Mouse (Mus musculus) hindbrain, embryonic 10.5 days (tissue): ENCODE results near the gene Zc3h12a. TPM values are rescaled to one million over a fixed set of nuclear protein-coding genes. Genes with fewer than 3 reads are reported as not detected.

Experiments
- DNase-seq: peaks from one replicate; pipeline ENCODE4 v3.0.0-alpha.2; 2017; ENCODE audit warnings: low spot score
- H3K27ac ChIP-seq: fragments of 300-500 bp; sonication (generic); 2 replicates; pipeline ENCODE4 v1.5.1; 2016; ENCODE audit warnings: mild to moderate bottlenecking, moderate library complexity
- H3K27me3 ChIP-seq: fragments of 300-500 bp; sonication (generic); 2 replicates; pipeline ENCODE4 v1.6.1; 2016; ENCODE audit warnings: mild to moderate bottlenecking; ENCODE audit not compliant: poor library complexity, insufficient read depth, severe bottlenecking
- H3K36me3 ChIP-seq: fragments of 300-500 bp; sonication (generic); 2 replicates; pipeline ENCODE4 v1.6.1; 2016; ENCODE audit warnings: mild to moderate bottlenecking, moderate library complexity
- H3K4me1 ChIP-seq: fragments of 300-500 bp; sonication (generic); replicated peaks from 2 replicates; pipeline ENCODE4 v1.6.1; 2016; ENCODE audit warnings: mild to moderate bottlenecking
- H3K4me3 ChIP-seq: fragments of 300-500 bp; sonication (generic); 2 replicates; pipeline ENCODE4 v1.5.1; 2016; ENCODE audit warnings: mild to moderate bottlenecking, moderate library complexity
- H3K9me3 ChIP-seq: fragments of 300-500 bp; sonication (generic); 2 replicates; pipeline ENCODE4 v1.6.1; 2016; ENCODE audit warnings: mild to moderate bottlenecking, moderate library complexity
- WGBS: fragments of 180-500 bp; shearing (Covaris S2); methylation state at CpG from one replicate; pipeline ENCODE4 v1.1.7; 2016; 5-methylcytosine and 5-hydroxymethylcytosine counted together
- polyA plus RNA-seq: library from polyadenylated mRNA; unstranded; fragments of >200 nt; fragmentation: Nextera tagmentation; extraction: Ambion mirVana; gene quantifications from 2 replicates; pipeline ENCODE4 v1.2.1, GENCODE M21; 2016

Zc3h12a gene
- polyA plus RNA-seq, 1 experiment from 2014 or later = 0.65 TPM

DNA sequence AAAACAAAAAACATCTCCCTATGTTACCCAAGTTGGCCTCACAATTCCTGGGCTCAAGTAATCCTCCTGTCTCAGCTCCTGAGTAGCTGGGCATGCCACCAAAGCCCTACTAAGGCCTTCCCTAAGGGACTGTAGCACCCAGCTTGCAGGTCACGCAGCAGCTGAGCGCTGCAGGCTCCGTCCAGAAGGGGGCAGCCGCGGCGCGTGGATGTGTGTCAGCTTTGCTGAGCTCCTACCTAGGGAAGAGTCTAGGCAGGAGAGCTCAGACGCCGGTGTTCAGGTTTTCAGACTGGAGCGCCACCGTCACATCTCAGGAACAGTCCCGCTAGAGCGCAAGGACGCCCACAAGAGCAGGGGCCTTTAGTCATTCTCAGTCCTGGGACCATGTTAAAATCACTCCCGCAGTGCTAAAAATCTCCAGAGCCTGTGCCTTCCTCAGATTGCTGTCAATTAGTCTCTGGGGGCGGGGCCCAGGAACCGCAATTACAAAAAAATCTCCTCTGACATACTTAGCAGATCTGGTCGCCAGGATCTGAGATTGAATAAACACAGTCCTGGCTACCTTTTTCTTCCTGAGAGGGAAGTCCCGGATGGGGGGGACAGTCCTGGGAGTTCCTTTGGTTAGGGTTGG is 32.8 kb upstream of the Zc3h12a start:
- no peaks in the 10 kb centered on the region for H3K36me3 ChIP-seq
- H3K4me1 ChIP-seq = peaks cover 18% of the 10 kb centered on the region; the same call in 1 of the 2 replicates
- peak overlapping the region; percentile 30 for H3K4me3 ChIP-seq
- no peak overlapping the region for H3K27ac ChIP-seq
- WGBS = 8% methylated on average over 19 of the region's 19 CpGs
- DNase-seq = peak; percentile 83
- H3K27me3 ChIP-seq = peaks cover 37% of the 10 kb centered on the region
- no peaks in the 10 kb centered on the region for H3K9me3 ChIP-seq

DNA sequence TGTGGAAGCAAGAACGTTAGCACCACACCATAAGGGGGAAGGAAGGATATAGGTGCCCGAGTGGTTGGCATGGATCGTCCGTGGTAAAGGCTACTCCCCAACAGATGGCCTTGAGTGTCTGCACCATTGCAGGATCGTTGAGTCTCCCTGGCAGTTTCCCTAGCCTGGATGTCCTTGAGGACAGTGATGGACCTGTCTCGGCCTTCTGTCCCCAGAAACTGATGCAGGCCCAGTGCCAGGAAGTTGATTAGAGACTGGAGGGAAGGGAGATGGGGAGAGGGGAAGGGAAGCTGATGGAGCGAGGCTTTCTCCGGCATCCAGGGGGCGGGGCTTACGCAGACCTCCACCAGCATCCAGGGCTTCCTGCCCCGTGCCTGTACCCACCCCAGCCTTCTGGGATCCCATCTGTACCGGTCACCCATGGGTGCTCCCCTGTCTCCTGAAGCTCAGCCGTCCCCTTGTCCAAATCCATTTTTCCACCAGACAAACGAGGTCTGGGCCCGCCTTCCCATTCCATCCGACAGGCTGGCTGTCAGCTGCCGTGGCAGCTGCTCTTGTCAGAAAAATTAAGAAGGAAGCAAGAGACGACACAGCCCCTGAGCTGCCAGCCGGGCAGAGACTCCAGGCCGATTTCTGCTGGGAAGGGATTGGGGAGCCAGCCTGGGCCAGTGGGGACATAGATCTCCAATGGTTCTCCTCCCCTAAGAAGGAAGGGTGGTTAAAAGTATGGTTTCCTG is 31.1 kb upstream of the Zc3h12a start:
- Histone ChIP-seq H3K36me3 (no peaks in the 10 kb centered on the region), H3K4me1 (peaks cover 21% of the 10 kb centered on the region; the same call in 1 of the 2 replicates), H3K27ac (no peak overlapping the region), H3K4me3 (no peak overlapping the region), H3K27me3 (peaks cover 32% of the 10 kb centered on the region), H3K9me3 (no peaks in the 10 kb centered on the region)
- WGBS = 67% methylated on average over 20 of the region's 20 CpGs
- no peak for DNase-seq

DNA sequence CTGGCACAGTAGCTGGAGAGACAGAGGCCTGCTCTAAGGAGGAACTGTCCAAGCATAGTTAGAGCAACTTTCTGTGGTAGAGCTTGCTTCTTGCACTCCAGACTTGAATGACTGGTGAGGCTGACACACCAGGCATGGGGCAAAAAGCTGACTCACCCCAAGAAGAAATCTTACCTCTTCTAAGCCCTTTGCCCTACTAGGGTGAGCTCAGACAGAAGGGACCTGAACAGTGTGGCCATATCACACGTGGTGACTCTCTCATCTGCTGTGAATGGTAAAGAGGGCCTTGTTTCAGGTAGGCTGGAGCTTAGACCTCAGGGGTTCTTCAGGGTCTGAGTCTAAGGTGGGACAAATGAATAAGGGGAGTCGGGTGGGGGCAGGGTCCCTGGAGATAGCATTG is 30.4 kb upstream of the Zc3h12a start:
- DNase-seq = no peak
- Histone ChIP-seq H3K4me1 (peaks cover 21% of the 10 kb centered on the region; the same call in 1 of the 2 replicates), H3K27ac (no peak overlapping the region), H3K9me3 (no peaks in the 10 kb centered on the region), H3K4me3 (no peak overlapping the region), H3K27me3 (peaks cover 27% of the 10 kb centered on the region), H3K36me3 (no peaks in the 10 kb centered on the region)
- WGBS = 84% methylated on average over 2 of the region's 2 CpGs

DNA sequence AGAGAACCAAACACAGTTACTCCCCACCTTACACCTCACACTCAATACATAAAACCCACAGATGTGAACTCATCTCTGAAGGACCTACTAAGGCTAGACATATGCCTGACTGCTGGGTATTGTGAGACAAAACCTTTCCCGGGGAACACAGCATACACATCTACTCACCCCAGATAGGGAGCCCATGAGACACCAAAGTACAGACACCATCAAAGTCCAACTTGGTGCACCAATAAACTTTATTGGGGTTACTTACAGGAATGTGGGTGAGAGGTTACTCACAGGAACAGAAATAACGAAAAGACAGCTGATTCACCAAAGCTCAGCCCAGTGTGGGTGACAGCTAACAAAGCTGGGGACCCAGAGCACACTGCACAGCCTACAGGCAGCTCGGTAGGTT is 29.7 kb upstream of the Zc3h12a start:
- DNase-seq = no peak
- H3K36me3 ChIP-seq = no peaks in the 10 kb centered on the region
- H3K4me1 ChIP-seq = peaks cover 21% of the 10 kb centered on the region; the same call in 1 of the 2 replicates
- no peaks in the 10 kb centered on the region for H3K9me3 ChIP-seq
- H3K4me3 ChIP-seq = no peak overlapping the region
- peaks cover 19% of the 10 kb centered on the region for H3K27me3 ChIP-seq
- no peak overlapping the region for H3K27ac ChIP-seq
- 81% methylated on average over 3 of the region's 3 CpGs for WGBS

DNA sequence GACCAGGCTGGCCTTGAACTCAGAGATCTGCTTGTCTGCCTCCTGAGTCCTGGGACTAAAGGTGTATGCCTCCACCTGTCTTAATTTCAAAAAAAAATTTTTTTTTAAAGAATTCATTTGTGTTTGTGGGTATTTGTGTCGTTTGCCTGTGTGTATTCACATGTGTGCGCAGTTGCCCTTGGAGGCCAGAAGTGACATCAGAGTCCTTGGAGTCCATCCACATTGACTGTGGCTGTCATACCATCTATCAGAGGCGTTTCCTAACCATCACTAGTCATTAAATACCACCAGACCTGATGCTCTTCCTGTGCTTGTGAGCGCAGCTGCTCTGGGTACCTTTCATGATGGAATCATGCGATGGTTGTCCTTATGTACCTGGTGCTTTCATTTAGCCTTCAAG is 28.0 kb upstream of the Zc3h12a start:
- DNase-seq = no peak
- no peaks in the 10 kb centered on the region for H3K9me3 ChIP-seq
- 92% methylated on average over 5 of the region's 5 CpGs for WGBS
- H3K36me3 ChIP-seq = no peaks in the 10 kb centered on the region
- H3K4me3 ChIP-seq = no peak overlapping the region
- H3K27me3 ChIP-seq = peaks cover 15% of the 10 kb centered on the region
- H3K4me1 ChIP-seq = peaks cover 12% of the 10 kb centered on the region; the same call in 1 of the 2 replicates
- H3K27ac ChIP-seq = no peak overlapping the region

DNA sequence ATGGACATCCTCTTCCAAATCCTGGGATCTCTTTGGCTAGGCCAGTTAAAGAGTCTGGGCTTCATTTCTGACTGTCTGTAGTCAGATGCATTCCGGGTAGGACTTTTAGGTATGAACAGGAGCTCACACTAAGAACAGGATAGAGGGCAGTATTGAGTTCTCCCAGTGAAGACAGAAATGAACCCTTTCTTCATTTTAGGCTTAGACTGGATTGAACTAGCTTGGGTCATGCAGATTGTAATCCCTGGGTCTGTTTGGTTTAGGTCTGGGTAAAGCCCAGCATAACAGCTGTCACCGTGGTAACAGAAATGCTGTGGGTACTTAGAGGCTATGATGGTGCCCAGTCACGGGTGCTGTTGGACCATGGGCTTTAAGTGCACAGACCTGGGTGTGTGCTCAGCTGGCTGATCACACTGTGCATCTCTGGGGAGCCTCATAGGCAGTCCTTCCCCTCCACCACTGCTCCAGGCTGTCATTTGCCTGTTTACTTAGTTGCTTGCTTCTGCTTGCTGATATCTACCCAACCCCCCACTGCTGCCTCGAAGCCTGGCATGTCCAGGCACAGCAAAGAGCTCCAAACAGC is 26.1 kb upstream of the Zc3h12a start:
- Histone ChIP-seq H3K36me3 (no peaks in the 10 kb centered on the region), H3K4me3 (no peak overlapping the region), H3K27me3 (peaks cover 19% of the 10 kb centered on the region), H3K27ac (no peak overlapping the region), H3K4me1 (0 out of 2 replicates have a peak, but pooled peaks cover 12% of the 10 kb centered on the region), H3K9me3 (no peaks in the 10 kb centered on the region)
- DNase-seq = no peak
- 73% methylated on average over 4 of the region's 4 CpGs for WGBS

DNA sequence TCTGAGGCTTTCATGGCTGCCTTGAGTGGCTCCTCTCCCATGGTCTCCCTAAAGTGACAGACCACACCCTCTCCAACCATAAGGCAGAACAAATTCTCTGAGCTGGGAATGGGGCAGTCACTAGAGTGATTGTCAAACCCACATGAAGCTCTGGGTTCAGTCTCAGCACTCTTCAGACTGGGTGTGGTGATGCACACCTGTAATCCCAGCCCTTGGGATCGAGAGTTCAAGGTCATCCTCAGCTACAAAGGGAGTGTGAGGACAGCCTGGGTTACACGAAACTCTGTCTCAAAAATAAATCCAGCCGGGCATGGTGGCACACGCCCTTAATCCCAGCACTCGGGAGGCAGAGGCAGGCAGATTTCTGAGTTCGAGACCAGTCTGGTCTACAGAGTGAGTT is 24.8 kb upstream of the Zc3h12a start:
- peaks cover 19% of the 10 kb centered on the region for H3K27me3 ChIP-seq
- H3K36me3 ChIP-seq = no peaks in the 10 kb centered on the region
- no peak overlapping the region for H3K4me3 ChIP-seq
- H3K4me1 ChIP-seq = 0 out of 2 replicates have a peak, but pooled peaks cover 10% of the 10 kb centered on the region
- DNase-seq = no peak
- peaks cover 7% of the 10 kb centered on the region; the same call in 1 of the 2 replicates for H3K9me3 ChIP-seq
- 90% methylated on average over 6 of the region's 6 CpGs for WGBS
- H3K27ac ChIP-seq = no peak overlapping the region

DNA sequence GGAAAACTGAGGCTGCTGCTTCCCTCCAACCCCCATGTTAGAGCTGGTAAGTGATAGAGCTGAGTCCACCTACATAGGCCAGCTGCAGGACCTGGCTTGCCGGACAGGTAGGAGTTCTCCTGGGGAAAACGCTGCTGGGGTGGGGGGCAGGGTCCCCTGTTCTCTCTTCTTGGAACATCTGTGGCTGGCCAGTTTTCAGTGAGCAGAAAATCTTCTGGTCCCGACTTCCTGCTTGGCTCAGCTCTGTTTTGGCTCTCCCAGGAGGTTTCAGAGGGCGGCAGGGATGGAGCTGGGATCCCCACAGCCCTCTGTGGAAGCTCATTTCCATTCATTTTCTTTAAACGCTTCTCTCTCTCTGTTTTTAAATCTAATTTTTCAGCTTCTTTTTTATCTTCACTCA is 21.8 kb upstream of the Zc3h12a start:
- Histone ChIP-seq H3K27ac (no peak overlapping the region), H3K4me3 (no peak overlapping the region), H3K27me3 (peaks cover 43% of the 10 kb centered on the region), H3K9me3 (peaks cover 7% of the 10 kb centered on the region; the same call in 1 of the 2 replicates), H3K36me3 (no peaks in the 10 kb centered on the region), H3K4me1 (peaks cover 20% of the 10 kb centered on the region)
- WGBS = 46% methylated on average over 5 of the region's 5 CpGs
- no peak for DNase-seq

DNA sequence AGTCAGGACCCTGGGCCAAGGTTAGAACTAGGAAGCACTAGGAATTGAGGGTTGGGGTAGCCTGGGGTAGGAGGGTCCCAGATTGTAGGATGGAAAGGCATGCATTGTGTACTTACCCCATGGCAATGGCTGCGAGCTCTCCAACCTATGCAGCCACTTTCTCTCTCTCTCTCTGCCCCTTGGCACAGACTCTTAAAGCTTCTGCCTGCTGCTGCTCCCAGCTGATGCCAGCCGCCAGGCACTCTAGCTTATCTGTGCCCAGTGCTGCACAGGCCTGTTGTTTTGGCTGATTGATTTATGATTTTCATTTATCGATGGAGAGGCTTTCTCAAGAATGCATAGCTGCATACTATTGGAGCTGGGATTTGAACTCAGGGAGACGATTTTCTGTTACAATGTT is 20.3 kb upstream of the Zc3h12a start:
- Histone ChIP-seq H3K27ac (no peak overlapping the region), H3K9me3 (peaks cover 7% of the 10 kb centered on the region; the same call in 1 of the 2 replicates), H3K4me1 (peaks cover 20% of the 10 kb centered on the region), H3K27me3 (peaks cover 51% of the 10 kb centered on the region), H3K4me3 (no peak overlapping the region), H3K36me3 (no peaks in the 10 kb centered on the region)
- DNase-seq = no peak
- WGBS = 94% methylated on average over 4 of the region's 4 CpGs

DNA sequence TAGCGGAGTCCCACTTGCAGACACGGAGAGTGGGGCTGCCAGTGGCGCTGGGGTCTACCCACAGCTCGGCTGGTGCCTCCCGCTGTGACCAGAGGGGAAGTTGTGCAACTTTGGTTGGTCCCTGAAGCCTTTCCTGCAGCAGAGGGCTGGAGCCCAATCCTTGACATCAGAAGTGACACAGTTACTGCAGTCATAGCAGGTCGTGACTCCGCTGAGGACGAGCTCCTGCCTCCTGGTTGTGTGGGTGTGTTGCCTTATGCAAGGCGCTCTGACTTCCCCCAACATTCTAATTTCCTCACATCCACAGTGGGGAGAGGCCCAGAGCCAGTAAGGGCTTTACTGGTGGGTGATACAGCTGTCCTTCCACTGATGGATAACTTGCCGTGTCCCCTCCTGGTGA is 17.6 kb upstream of the Zc3h12a start:
- DNase-seq = no peak
- peaks cover 7% of the 10 kb centered on the region; the same call in 1 of the 2 replicates for H3K9me3 ChIP-seq
- 28% methylated on average over 10 of the region's 10 CpGs for WGBS

DNA sequence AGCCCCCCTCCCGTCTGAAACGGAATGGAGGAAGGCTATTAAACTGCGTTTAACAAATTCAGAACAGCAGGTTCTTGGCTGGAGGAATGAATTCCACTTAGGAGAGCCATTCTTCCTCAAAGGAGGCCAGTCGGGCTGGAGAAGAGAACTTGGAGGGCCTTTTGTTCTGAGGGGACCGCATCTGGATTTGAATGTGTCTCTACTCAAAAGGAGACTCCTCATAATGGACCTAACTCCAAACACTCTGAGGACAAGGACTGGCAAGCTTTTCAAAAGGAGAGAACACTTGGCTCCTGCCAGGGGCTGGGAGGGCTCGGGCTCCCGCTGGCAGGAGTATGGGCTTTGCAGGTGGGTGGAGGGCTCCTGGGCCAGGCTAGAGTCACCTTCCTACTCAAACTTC is 17.0 kb upstream of the Zc3h12a start:
- 20% methylated on average over 7 of the region's 7 CpGs for WGBS
- Histone ChIP-seq H3K4me1 (peaks cover 14% of the 10 kb centered on the region), H3K36me3 (no peaks in the 10 kb centered on the region), H3K4me3 (no peak overlapping the region), H3K27me3 (peaks cover 32% of the 10 kb centered on the region), H3K27ac (no peak overlapping the region), H3K9me3 (peaks cover 7% of the 10 kb centered on the region; the same call in 1 of the 2 replicates)
- no peak for DNase-seq

More for the DNA sequence above, 17.6 kb upstream of the Zc3h12a start:
- Histone ChIP-seq H3K27ac (no peak overlapping the region), H3K27me3 (peaks cover 35% of the 10 kb centered on the region), H3K36me3 (no peaks in the 10 kb centered on the region), H3K4me3 (no peak overlapping the region), H3K4me1 (peaks cover 17% of the 10 kb centered on the region)

DNA sequence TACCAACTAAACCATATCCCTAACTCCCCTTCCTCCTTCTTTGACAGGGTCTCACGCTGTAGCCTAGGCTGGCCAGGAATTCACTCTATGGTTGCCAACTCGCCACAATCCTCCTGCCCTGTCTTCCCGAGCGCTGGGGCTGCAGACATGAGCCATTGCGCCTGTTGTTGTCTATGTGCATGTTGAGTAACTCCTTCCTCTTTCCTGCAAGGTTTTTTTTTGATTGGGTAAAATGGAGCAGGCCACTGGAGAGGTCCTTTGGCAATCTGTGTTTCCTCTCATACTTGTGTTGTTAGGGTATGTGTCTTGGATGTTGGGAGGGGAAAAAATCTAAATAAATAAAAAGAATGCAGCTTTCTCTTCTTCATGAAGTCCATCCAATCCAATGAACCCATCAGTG is 16.6 kb upstream of the Zc3h12a start:
- no peaks in the 10 kb centered on the region for H3K36me3 ChIP-seq
- peaks cover 7% of the 10 kb centered on the region; the same call in 1 of the 2 replicates for H3K9me3 ChIP-seq
- DNase-seq = no peak
- no peak overlapping the region for H3K4me3 ChIP-seq
- WGBS = 78% methylated on average over 5 of the region's 5 CpGs
- H3K27ac ChIP-seq = no peak overlapping the region
- peaks cover 32% of the 10 kb centered on the region for H3K27me3 ChIP-seq
- peaks cover 14% of the 10 kb centered on the region for H3K4me1 ChIP-seq

DNA sequence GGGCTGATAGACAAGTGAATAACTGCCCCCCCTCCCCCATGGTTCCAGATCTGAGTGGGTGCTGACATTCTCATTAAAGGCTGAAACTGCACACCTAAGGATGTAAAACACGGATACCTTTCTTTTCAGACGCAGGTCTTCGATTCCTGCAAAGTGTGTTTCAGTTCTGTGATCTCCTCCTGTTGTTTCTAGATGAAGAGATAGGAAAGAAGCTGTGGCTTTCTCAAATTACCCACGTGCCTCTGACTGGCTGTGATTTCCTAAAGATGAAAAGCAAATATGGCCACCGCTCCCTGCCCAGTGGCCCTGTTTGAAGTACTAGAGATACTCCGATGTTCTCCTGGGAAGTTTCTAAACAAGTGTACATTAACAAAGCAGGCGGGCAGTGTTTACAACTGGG is 10.7 kb upstream of the Zc3h12a start:
- no peak for DNase-seq
- Histone ChIP-seq H3K27ac (no peak overlapping the region), H3K36me3 (no peaks in the 10 kb centered on the region), H3K9me3 (no peaks in the 10 kb centered on the region), H3K27me3 (peaks cover 5% of the 10 kb centered on the region; the same call in 1 of the 2 replicates), H3K4me3 (no peak overlapping the region), H3K4me1 (no peaks in the 10 kb centered on the region)
- WGBS = 74% methylated on average over 7 of the region's 7 CpGs
